Mouse (Mus musculus) CH12.LX (cell line): ENCODE data around the gene Ankrd2. TPM values are rescaled to one million over a fixed set of nuclear protein-coding genes. Genes with fewer than 3 reads are reported as not detected.

Source experiments
- DNase-seq: peaks from one replicate; pipeline ENCODE4 v3.0.0-alpha.2; 2013; ENCODE audit errors: extremely low read depth
- H3K27ac ChIP-seq: 2 replicates; pipeline ENCODE4 v1.5.1; 2012; ENCODE audit warnings: low read depth, mild to moderate bottlenecking, control low read depth, moderate library complexity; ENCODE audit not compliant: insufficient read depth
- H3K27me3 ChIP-seq: replicated peaks from 2 replicates; pipeline ENCODE3; 2012; ENCODE audit warnings: inconsistent platforms
- H3K36me3 ChIP-seq, 2 experiments: replicated peaks in 1 of 2; 2 replicates each; pipeline versions ENCODE3 to v1.6.1; 2012; ENCODE audit warnings: inconsistent platforms in 1 of 2, low read length in 1 of 2, mild to moderate bottlenecking in 1 of 2, mixed read lengths in 1 of 2, moderate library complexity in 1 of 2; ENCODE audit not compliant: control insufficient read depth in 1 of 2, insufficient read depth in 1 of 2
- H3K4me1 ChIP-seq, 2 experiments: 2 replicates each; pipeline ENCODE4 v1.6.1; 2012; ENCODE audit warnings: inconsistent platforms in 1 of 2, moderate library complexity in 1 of 2; ENCODE audit not compliant: insufficient read depth in 2 of 2, control insufficient read depth in 1 of 2
- H3K4me2 ChIP-seq: 2 replicates; pipeline ENCODE4 v1.6.1; 2012; ENCODE audit warnings: low read depth, mild to moderate bottlenecking, control low read depth; ENCODE audit not compliant: poor library complexity, insufficient read depth, severe bottlenecking
- H3K4me3 ChIP-seq, 3 experiments: fragments of 150-350 bp in 1 of 3; sonication (generic) in 1 of 3; replicated peaks in 1 of 3; 2 replicates each; pipeline versions ENCODE3 to v1.5.1; 2011 to 2012; ENCODE audit warnings: low read depth in 2 of 3, low read length in 2 of 3, mild to moderate bottlenecking in 2 of 3, moderate library complexity in 2 of 3, control low read depth in 1 of 3, improper control_type of control experiment in 1 of 3, inconsistent platforms in 1 of 3, mixed read lengths in 1 of 3; ENCODE audit not compliant: poor library complexity in 1 of 3
- H3K79me2 ChIP-seq: replicated peaks from 2 replicates; pipeline ENCODE4 v1.6.1; 2012; ENCODE audit warnings: mild to moderate bottlenecking, moderate library complexity; ENCODE audit not compliant: control insufficient read depth, poor library complexity, insufficient read depth, severe bottlenecking; ENCODE audit errors: extremely low read depth
- H3K9ac ChIP-seq: 2 replicates; pipeline ENCODE4 v1.6.1; 2012; ENCODE audit warnings: low read depth, mild to moderate bottlenecking, control low read depth, moderate library complexity; ENCODE audit not compliant: insufficient read depth
- H3K9me3 ChIP-seq: replicated peaks from 2 replicates; pipeline ENCODE3; 2012; ENCODE audit warnings: low read length, inconsistent platforms, mixed read lengths
- BHLHE40 ChIP-seq: IDR thresholded peaks from 2 replicates; pipeline ENCODE4 v1.6.1; 2011; ENCODE audit warnings: mild to moderate bottlenecking, low read depth, low read length, improper control_type of control experiment
- CHD1 ChIP-seq: IDR thresholded peaks from 2 replicates; pipeline ENCODE4 v1.6.1; 2012; ENCODE audit warnings: low read depth, low read length, improper control_type of control experiment, inconsistent platforms
- CHD2 ChIP-seq: IDR thresholded peaks from 2 replicates; pipeline ENCODE4 v1.6.1; 2011; ENCODE audit warnings: low read length, improper control_type of control experiment
- CTCF ChIP-seq, 2 experiments: IDR thresholded peaks in 1 of 2; conservative IDR thresholded peaks in 1 of 2; 2 replicates each; pipeline ENCODE4 v1.5.1; 2011 to 2012; ENCODE audit warnings: low read depth in 2 of 2, low read length in 2 of 2, improper control_type of control experiment in 1 of 2, inconsistent platforms in 1 of 2, mild to moderate bottlenecking in 1 of 2, moderate library complexity in 1 of 2
- ELF1 ChIP-seq: IDR thresholded peaks from 2 replicates; pipeline ENCODE4 v1.6.1; 2014; ENCODE audit warnings: low read depth, mild to moderate bottlenecking, inconsistent platforms, low read length, improper control_type of control experiment
- EP300 ChIP-seq: IDR thresholded peaks from 2 replicates; pipeline ENCODE4 v1.6.1; 2011; ENCODE audit warnings: low read length, improper control_type of control experiment
- ETS1 ChIP-seq: conservative IDR thresholded peaks from 2 replicates; pipeline ENCODE4 v1.6.1; 2012; ENCODE audit warnings: low read depth, mild to moderate bottlenecking, inconsistent platforms, low read length, improper control_type of control experiment, moderate library complexity
- GABPA ChIP-seq: IDR thresholded peaks from 2 replicates; pipeline ENCODE4 v1.6.1; 2012; ENCODE audit warnings: low read depth, low read length, improper control_type of control experiment, inconsistent platforms; ENCODE audit not compliant: insufficient replicate concordance
- HCFC1 ChIP-seq: IDR thresholded peaks from 2 replicates; pipeline ENCODE4 v1.6.1; 2012; ENCODE audit warnings: low read depth, mild to moderate bottlenecking, inconsistent platforms, low read length, improper control_type of control experiment
- IRF4 ChIP-seq: IDR thresholded peaks from 2 replicates; pipeline ENCODE4 v1.6.1; 2014; ENCODE audit warnings: low read depth, mild to moderate bottlenecking, inconsistent platforms, low read length, improper control_type of control experiment
- JUN ChIP-seq: IDR thresholded peaks from 2 replicates; pipeline ENCODE4 v1.6.1; 2011; ENCODE audit warnings: low read depth, mild to moderate bottlenecking, low read length, improper control_type of control experiment, moderate library complexity; ENCODE audit not compliant: insufficient read depth
- JUND ChIP-seq: conservative IDR thresholded peaks from 2 replicates; pipeline ENCODE4 v1.6.1; 2011; ENCODE audit warnings: low read depth, low read length, improper control_type of control experiment
- KAT2A ChIP-seq: IDR thresholded peaks from 2 replicates; pipeline ENCODE4 v1.6.1; 2012; ENCODE audit warnings: low read length, improper control_type of control experiment, inconsistent platforms; ENCODE audit not compliant: insufficient replicate concordance
- MAFK ChIP-seq: IDR thresholded peaks from 2 replicates; pipeline ENCODE4 v1.6.1; 2011; ENCODE audit warnings: low read length, improper control_type of control experiment; ENCODE audit not compliant: insufficient replicate concordance
- MAX ChIP-seq: IDR thresholded peaks from 2 replicates; pipeline ENCODE4 v1.6.1; 2011; ENCODE audit warnings: low read length, improper control_type of control experiment
- MAZ ChIP-seq: IDR thresholded peaks from 2 replicates; pipeline ENCODE4 v1.6.1; 2012; ENCODE audit warnings: low read depth, mild to moderate bottlenecking, inconsistent platforms, low read length, improper control_type of control experiment, moderate library complexity
- MEF2A ChIP-seq: IDR thresholded peaks from 2 replicates; pipeline ENCODE4 v1.6.1; 2014; ENCODE audit warnings: low read depth, mild to moderate bottlenecking, inconsistent platforms, low read length, improper control_type of control experiment, borderline replicate concordance
- MXI1 ChIP-seq: IDR thresholded peaks from 2 replicates; pipeline ENCODE4 v1.6.1; 2011; ENCODE audit warnings: mild to moderate bottlenecking, low read depth, low read length, improper control_type of control experiment
- MYC ChIP-seq: IDR thresholded peaks from 2 replicates; pipeline ENCODE4 v1.6.1; 2011; ENCODE audit warnings: low read depth, mild to moderate bottlenecking, improper control_type of control experiment, low read length
- NELFE ChIP-seq: IDR thresholded peaks from 2 replicates; pipeline ENCODE4 v1.6.1; 2011; ENCODE audit warnings: low read depth, low read length, improper control_type of control experiment
- NRF1 ChIP-seq: IDR thresholded peaks from 2 replicates; pipeline ENCODE4 v1.6.1; 2014; ENCODE audit warnings: low read depth, mild to moderate bottlenecking, inconsistent platforms, low read length, improper control_type of control experiment, moderate library complexity
- PAX5 ChIP-seq: IDR thresholded peaks from 2 replicates; pipeline ENCODE4 v1.6.1; 2012; ENCODE audit warnings: low read length, inconsistent platforms, mixed read lengths
- POLR2A ChIP-seq: IDR thresholded peaks from 2 replicates; pipeline ENCODE4 v1.6.1; 2011; ENCODE audit warnings: low read depth, mild to moderate bottlenecking, improper control_type of control experiment, low read length
- POLR2AphosphoS2 ChIP-seq: IDR thresholded peaks from 2 replicates; pipeline ENCODE4 v1.6.1; 2011; ENCODE audit warnings: low read depth, low read length, improper control_type of control experiment
- RAD21 ChIP-seq: IDR thresholded peaks from 2 replicates; pipeline ENCODE4 v1.6.1; 2011; ENCODE audit warnings: low read depth, mild to moderate bottlenecking, low read length, improper control_type of control experiment, moderate library complexity
- RCOR1 ChIP-seq: conservative IDR thresholded peaks from 2 replicates; pipeline ENCODE4 v1.6.1; 2012; ENCODE audit warnings: low read depth, mild to moderate bottlenecking, inconsistent platforms, low read length, improper control_type of control experiment
- SIN3A ChIP-seq: IDR thresholded peaks from 2 replicates; pipeline ENCODE4 v1.6.1; 2012; ENCODE audit warnings: low read length, improper control_type of control experiment, inconsistent platforms
- SMC3 ChIP-seq: IDR thresholded peaks from 2 replicates; pipeline ENCODE4 v1.6.1; 2011; ENCODE audit warnings: low read depth, low read length, improper control_type of control experiment
- TBP ChIP-seq: conservative IDR thresholded peaks from 2 replicates; pipeline ENCODE4 v1.6.1; 2011; ENCODE audit warnings: low read depth, low read length, improper control_type of control experiment
- TCF12 ChIP-seq: IDR thresholded peaks from 2 replicates; pipeline ENCODE4 v1.6.1; 2014; ENCODE audit warnings: low read depth, mild to moderate bottlenecking, inconsistent platforms, low read length, improper control_type of control experiment
- UBTF ChIP-seq: IDR thresholded peaks from 2 replicates; pipeline ENCODE4 v1.6.1; 2012; ENCODE audit warnings: low read depth, mild to moderate bottlenecking, inconsistent platforms, low read length, improper control_type of control experiment, moderate library complexity
- USF1 ChIP-seq: IDR thresholded peaks from 2 replicates; pipeline ENCODE4 v1.6.1; 2014; ENCODE audit warnings: low read depth, mild to moderate bottlenecking, inconsistent platforms, low read length, improper control_type of control experiment
- USF2 ChIP-seq: conservative IDR thresholded peaks from 2 replicates; pipeline ENCODE4 v1.6.1; 2011; ENCODE audit warnings: low read depth, low read length, improper control_type of control experiment
- ZC3H11A ChIP-seq: IDR thresholded peaks from 2 replicates; pipeline ENCODE4 v1.6.1; 2012; ENCODE audit warnings: low read depth, mild to moderate bottlenecking, inconsistent platforms, low read length, improper control_type of control experiment
- ZKSCAN1 ChIP-seq: IDR thresholded peaks from 2 replicates; pipeline ENCODE4 v1.6.1; 2012; ENCODE audit warnings: low read depth, inconsistent platforms, low read length, improper control_type of control experiment, borderline replicate concordance
- ZMIZ1 ChIP-seq: IDR thresholded peaks from 2 replicates; pipeline ENCODE4 v1.6.1; 2012; ENCODE audit warnings: low read depth, mild to moderate bottlenecking, inconsistent platforms, low read length, improper control_type of control experiment
- ZNF384 ChIP-seq: IDR thresholded peaks from 2 replicates; pipeline ENCODE4 v1.6.1; 2012; ENCODE audit warnings: low read depth, low read length, improper control_type of control experiment, inconsistent platforms
- dilution Hi-C: fragments of 300-500 bp; cut with MboI; formaldehyde crosslinking; loops from 2 replicates; pipeline ENCODE4 v1.14.3; 2020; ENCODE audit warnings: low sequenced_read_pairs; ENCODE audit not compliant: extremely low pct_unique_long_range_greater_than_20kb, extremely low pct_ligation_motif_present
- in situ Hi-C: fragments of 300-500 bp; cut with MboI; formaldehyde crosslinking; loops from 3 replicates; pipeline ENCODE4 v1.14.3; 2019; ENCODE audit warnings: low sequenced_read_pairs, low pct_ligation_motif_present, low pct_unique_long_range_greater_than_20kb, mixed read lengths
- polyA plus RNA-seq: library from polyadenylated mRNA; unstranded; fragments of >175 nt; gene quantifications from 2 replicates; pipeline ENCODE4 v1.2.1, GENCODE M21; 2012; ENCODE audit warnings: low read depth; ENCODE audit not compliant: insufficient read length
- total RNA-seq, 2 experiments: library from RNA; depleted of rRNA; stranded (reverse); fragments of 300-350 nt in 1 of 2; fragments of >200 nt in 1 of 2; gene quantifications; 2 replicates each; pipeline ENCODE4 v1.2.3; 2012 to 2014

Gene Ankrd2
- total and polyA plus RNA-seq, 3 experiments, result not detected

- DNase-seq, result peak; percentile 100
- peak within 1 kb of the TSS; percentile 73 to 96 (median 84) for H3K4me3 ChIP-seq
- peaks cover 7 to 24% of the 10 kb centered on the region in 2 experiments for H3K36me3 ChIP-seq
- H3K27ac ChIP-seq, result peak within 1 kb of the TSS; percentile 93
- H3K4me2 ChIP-seq, result peak within 1 kb of the TSS; percentile 87
- no peaks in the 10 kb centered on the region for H3K27me3 ChIP-seq
- H3K4me1 ChIP-seq, result peaks cover 2 to 26% of the 10 kb centered on the region in 2 experiments; a peak in 2 of 4 replicates
- in situ Hi-C loops (no loop called here), dilution Hi-C loops (no loop called here)
- no peaks in the 10 kb centered on the region for H3K9me3 ChIP-seq
- H3K9ac ChIP-seq, result peak within 1 kb of the TSS; percentile 73
- peaks cover 9% of the 10 kb centered on the region for H3K79me2 ChIP-seq
- peak; percentile 23; the same call in 1 of the 2 replicates for TF ChIP-seq IRF4
- peak; percentile 78 for TF ChIP-seq CHD1
- TF ChIP-seq MAZ, result no peak
- TF ChIP-seq JUND, result no peak
- TF ChIP-seq ZMIZ1, result peak; percentile 76; the same call in 1 of the 2 replicates
- TF ChIP-seq ZKSCAN1, result no peak
- peak; percentile 72 for TF ChIP-seq ELF1
- 0 out of 2 replicates have a peak, but pooled peaks have one; percentile 44 for TF ChIP-seq KAT2A
- TF ChIP-seq POLR2A, result peak; percentile 78
- TF ChIP-seq HCFC1, result peak; percentile 68
- TF ChIP-seq MAX, result peak; percentile 47; the same call in 1 of the 2 replicates
- TF ChIP-seq ZC3H11A, result no peak
- TF ChIP-seq ZNF384, result no peak; the same call in none of the 2 replicates
- 0 out of 2 replicates have a peak, but pooled peaks have one; percentile 15 for TF ChIP-seq JUN
- TF ChIP-seq NELFE, result peak; percentile 77; the same call in 1 of the 2 replicates
- no peak for TF ChIP-seq MYC
- TF ChIP-seq PAX5, result no peak
- TF ChIP-seq SMC3, result no peak
- TF ChIP-seq RCOR1, result no peak
- no peak for TF ChIP-seq CTCF (conservative IDR thresholded peaks at IDR 0.05 in 1 of 2, IDR thresholded peaks at IDR 0.05 in 1 of 2; ENCODE audit: low read depth in 2 of 2, low read length in 2 of 2)
- TF ChIP-seq POLR2AphosphoS2, result peak; percentile 61; the same call in 1 of the 2 replicates
- TF ChIP-seq SIN3A, result peak; percentile 89
- no peak for TF ChIP-seq USF2
- TF ChIP-seq UBTF, result no peak
- TF ChIP-seq GABPA, result no peak
- 0 out of 2 replicates have a peak, but pooled peaks have one; percentile 19 for TF ChIP-seq ETS1
- TF ChIP-seq MAFK, result no peak
- peak; percentile 70; the same call in 1 of the 2 replicates for TF ChIP-seq MXI1
- TF ChIP-seq EP300, result no peak
- TF ChIP-seq USF1, result no peak
- 0 out of 2 replicates have a peak, but pooled peaks have one; percentile 4 for TF ChIP-seq BHLHE40
- peak; percentile 38; the same call in 1 of the 2 replicates for TF ChIP-seq MEF2A
- 0 out of 2 replicates have a peak, but pooled peaks have one; percentile 44 for TF ChIP-seq TBP
- peak; percentile 96 for TF ChIP-seq NRF1
- TF ChIP-seq TCF12, result peak; percentile 39; the same call in 1 of the 2 replicates
- no peak; the same call in 1 of the 2 replicates for TF ChIP-seq CHD2
- no peak for TF ChIP-seq RAD21
Measured at GRCm38 (mm10) chr19:42089748-42090595, 54.2 kb downstream of the Ankrd2 start, which contains the start of gene Pi4k2a. Gene Pi4k2a, plus strand, starts transcription at chr19:42090470.
